Mouse (Mus musculus) bone marrow, adult 2 months (tissue): ENCODE results near the gene Fam172a.

Experiments
- CTCF ChIP-seq: fragments of 200-500 bp; IDR thresholded peaks from 2 replicates; pipeline ENCODE4 v1.5.1; 2011; ENCODE audit warnings: low read length, control low read depth; ENCODE audit not compliant: control insufficient read depth, insufficient read depth
- POLR2A ChIP-seq: fragments of 200-500 bp; IDR thresholded peaks from 2 replicates; pipeline ENCODE4 v1.6.1; 2011; ENCODE audit warnings: low read depth, mild to moderate bottlenecking, control low read depth, low read length, borderline replicate concordance; ENCODE audit not compliant: control insufficient read depth

DNA sequence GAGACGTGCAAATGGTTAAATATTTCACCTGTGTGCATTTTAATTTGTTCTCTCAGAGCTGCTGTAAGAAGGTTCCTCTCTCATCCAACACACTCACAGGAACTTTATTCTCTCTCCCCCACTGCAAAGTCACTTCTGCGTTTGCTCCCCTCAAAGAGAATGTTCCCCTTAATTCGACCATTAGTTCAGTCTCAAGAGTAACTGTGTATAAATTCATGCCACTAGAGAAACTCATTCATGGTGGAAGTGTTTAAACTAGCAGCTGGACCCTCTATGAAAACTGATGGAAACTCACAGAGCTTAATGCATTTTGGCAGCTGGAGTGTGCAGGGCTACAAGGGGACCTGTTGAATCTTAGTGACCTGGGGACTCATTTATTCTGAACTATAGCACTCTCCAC lies 471.0 kb downstream of the Fam172a start:
- TF ChIP-seq POLR2A (no peak), CTCF (no peak)
